Mouse (Mus musculus) hindbrain, embryonic 10.5 days (tissue): Measurements from ENCODE around the gene Kyat1. TPM values are rescaled to one million over a fixed set of nuclear protein-coding genes. Genes with fewer than 3 reads are reported as not detected.
A peak's percentile ranks its signal among the peaks of the same experiment; 100 is the strongest.

Experiments
- DNase-seq: peaks from one replicate; pipeline ENCODE4 v3.0.0-alpha.2; 2017; ENCODE audit warnings: low spot score
- H3K27ac ChIP-seq: fragments of 300-500 bp; sonication (generic); 2 replicates; pipeline ENCODE4 v1.5.1; 2016; ENCODE audit warnings: mild to moderate bottlenecking, moderate library complexity
- H3K27me3 ChIP-seq: fragments of 300-500 bp; sonication (generic); 2 replicates; pipeline ENCODE4 v1.6.1; 2016; ENCODE audit warnings: mild to moderate bottlenecking; ENCODE audit not compliant: poor library complexity, insufficient read depth, severe bottlenecking
- H3K36me3 ChIP-seq: fragments of 300-500 bp; sonication (generic); 2 replicates; pipeline ENCODE4 v1.6.1; 2016; ENCODE audit warnings: mild to moderate bottlenecking, moderate library complexity
- H3K4me1 ChIP-seq: fragments of 300-500 bp; sonication (generic); replicated peaks from 2 replicates; pipeline ENCODE4 v1.6.1; 2016; ENCODE audit warnings: mild to moderate bottlenecking
- H3K4me3 ChIP-seq: fragments of 300-500 bp; sonication (generic); 2 replicates; pipeline ENCODE4 v1.5.1; 2016; ENCODE audit warnings: mild to moderate bottlenecking, moderate library complexity
- H3K9me3 ChIP-seq: fragments of 300-500 bp; sonication (generic); 2 replicates; pipeline ENCODE4 v1.6.1; 2016; ENCODE audit warnings: mild to moderate bottlenecking, moderate library complexity
- WGBS: fragments of 180-500 bp; shearing (Covaris S2); methylation state at CpG from one replicate; pipeline ENCODE4 v1.1.7; 2016; 5-methylcytosine and 5-hydroxymethylcytosine counted together
- polyA plus RNA-seq: library from polyadenylated mRNA; unstranded; fragments of >200 nt; fragmentation: Nextera tagmentation; extraction: Ambion mirVana; gene quantifications from 2 replicates; pipeline ENCODE4 v1.2.1, GENCODE M21; 2016

Gene Kyat1
- polyA plus RNA-seq, 1 experiment from 2014 or later, result 11.4 TPM

DNA sequence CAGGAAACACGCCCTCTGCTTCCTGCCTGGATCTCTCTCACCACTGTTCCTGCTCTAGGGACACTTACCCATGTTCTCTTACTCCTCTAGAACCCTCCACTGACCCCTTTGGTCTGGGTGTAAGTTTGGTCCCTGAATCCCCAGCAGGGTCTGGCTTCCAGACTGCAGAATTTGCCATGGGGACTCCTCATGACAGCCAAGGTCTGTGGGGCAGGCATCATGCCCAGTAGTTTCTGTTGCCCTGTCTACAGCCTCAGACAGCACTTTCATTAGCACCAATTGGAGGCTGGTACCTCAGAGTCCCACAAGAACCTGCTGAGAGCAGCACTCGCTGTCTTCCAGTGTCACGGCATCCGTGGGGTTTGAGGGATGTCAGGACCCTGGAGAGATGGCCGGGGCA lies 2.2 kb upstream of the Kyat1 start:
- H3K4me1 ChIP-seq, result peaks cover 23% of the 10 kb centered on the region
- H3K4me3 ChIP-seq, result no peak overlapping the region
- H3K27ac ChIP-seq, result no peak overlapping the region
- H3K27me3 ChIP-seq, result no peaks in the 10 kb centered on the region
- no peaks in the 10 kb centered on the region for H3K36me3 ChIP-seq
- 83% methylated on average over 5 of the region's 5 CpGs for WGBS
- DNase-seq, result no peak
- no peaks in the 10 kb centered on the region for H3K9me3 ChIP-seq

DNA sequence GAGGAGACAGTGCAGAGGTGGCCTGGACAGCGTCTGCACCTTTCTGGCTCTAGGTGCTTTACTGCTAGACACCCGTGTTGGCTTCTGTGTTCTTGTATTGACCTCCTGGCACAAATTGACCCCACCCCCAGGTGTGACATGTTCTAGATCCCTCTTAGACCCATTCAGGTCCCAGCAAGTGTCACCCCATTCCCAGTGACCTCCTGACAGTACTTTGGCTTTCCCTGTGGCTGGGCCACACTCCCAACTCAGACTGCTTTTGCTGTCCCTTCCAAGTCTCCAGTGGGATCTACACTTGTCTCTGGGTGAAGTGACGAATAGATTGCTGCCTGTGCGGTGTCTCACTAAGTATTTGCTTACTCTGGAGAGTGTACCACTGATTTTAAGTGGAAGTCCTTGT lies 1.8 kb upstream of the Kyat1 start:
- Histone ChIP-seq H3K27me3 (no peaks in the 10 kb centered on the region), H3K9me3 (no peaks in the 10 kb centered on the region), H3K4me1 (peaks cover 23% of the 10 kb centered on the region), H3K27ac (no peak overlapping the region), H3K4me3 (no peak overlapping the region), H3K36me3 (no peaks in the 10 kb centered on the region)
- DNase-seq, result no peak
- 87% methylated on average over 4 of the region's 4 CpGs for WGBS

DNA sequence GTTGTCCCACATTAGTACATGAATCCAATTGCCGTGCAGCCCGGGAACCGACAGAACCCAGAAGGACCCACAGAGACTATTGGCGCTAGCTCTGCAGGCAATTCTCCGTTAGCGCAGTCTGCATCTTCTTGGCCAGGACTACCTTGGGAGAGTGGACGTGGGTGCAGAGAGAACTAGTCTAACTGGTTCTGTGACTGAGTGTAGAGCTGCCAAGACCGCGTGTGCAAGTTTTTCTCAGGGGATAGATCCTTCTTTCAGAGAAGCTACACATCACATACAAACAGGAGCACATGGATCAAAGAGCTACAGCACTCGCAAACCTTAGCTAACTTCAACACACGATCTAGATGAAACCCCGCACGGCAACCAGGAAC lies 405 bp downstream of the Kyat1 start:
- Histone ChIP-seq H3K27ac (peak overlapping the region; percentile 80), H3K9me3 (no peaks in the 10 kb centered on the region), H3K4me1 (peaks cover 23% of the 10 kb centered on the region), H3K27me3 (no peaks in the 10 kb centered on the region), H3K4me3 (peak overlapping the region; percentile 80), H3K36me3 (no peaks in the 10 kb centered on the region)
- 6% methylated on average over 13 of the region's 13 CpGs for WGBS
- DNase-seq, result no peak

DNA sequence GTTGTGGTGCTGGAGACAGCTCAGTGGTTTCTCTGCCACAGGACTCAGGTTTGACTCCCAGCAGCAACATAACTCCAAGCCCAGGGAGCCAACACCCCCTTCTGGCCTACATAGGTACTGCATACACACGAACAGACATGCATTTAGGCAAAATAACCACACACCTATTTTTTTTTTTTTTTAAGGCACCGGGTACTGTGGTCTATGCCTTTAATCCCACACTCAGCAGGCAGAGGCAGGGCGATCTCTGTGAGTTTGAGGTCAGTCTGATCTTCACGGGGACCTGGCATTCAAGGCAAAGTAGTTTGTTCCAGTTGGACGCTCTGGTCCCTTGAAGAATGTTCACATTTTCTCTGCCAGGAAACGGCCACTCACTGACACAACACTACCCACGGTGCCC lies 2.2 kb downstream of the Kyat1 start:
- H3K9me3 ChIP-seq, result no peaks in the 10 kb centered on the region
- H3K4me3 ChIP-seq, result no peak overlapping the region
- no peak overlapping the region for H3K27ac ChIP-seq
- no peaks in the 10 kb centered on the region for H3K27me3 ChIP-seq
- H3K4me1 ChIP-seq, result peaks cover 23% of the 10 kb centered on the region
- peak; percentile 25 for DNase-seq
- 77% methylated on average over 7 of the region's 7 CpGs for WGBS
- no peaks in the 10 kb centered on the region for H3K36me3 ChIP-seq

DNA sequence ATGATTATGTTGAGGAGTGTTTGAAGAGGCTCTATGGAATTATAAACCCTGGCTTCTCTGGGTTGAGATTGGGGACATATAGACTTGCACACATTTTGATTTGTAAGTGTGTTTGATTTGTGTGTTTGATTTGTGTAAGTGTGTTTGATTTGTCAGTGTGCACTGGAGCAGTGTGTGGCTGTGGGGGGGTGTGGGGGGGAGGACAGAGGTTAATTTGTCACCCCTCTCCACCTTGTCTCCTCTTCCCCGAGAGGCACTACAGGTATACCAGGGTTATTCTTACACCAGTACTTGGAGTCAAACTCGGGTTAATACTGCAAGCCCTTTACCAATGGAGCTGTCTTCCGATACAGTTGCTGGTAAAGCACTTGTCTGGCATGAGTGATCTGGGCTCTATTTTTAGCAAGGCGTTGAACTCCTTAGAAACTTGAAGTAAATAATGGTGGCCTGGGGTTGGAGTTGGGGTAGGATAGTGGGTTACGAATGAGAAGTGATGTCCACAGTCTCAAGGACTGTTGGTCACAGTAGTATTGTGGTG lies 5.2 kb downstream of the Kyat1 start:
- Histone ChIP-seq H3K36me3 (no peaks in the 10 kb centered on the region), H3K27me3 (no peaks in the 10 kb centered on the region), H3K4me3 (no peak overlapping the region), H3K4me1 (peaks cover 8% of the 10 kb centered on the region), H3K27ac (no peak overlapping the region), H3K9me3 (no peaks in the 10 kb centered on the region)
- DNase-seq, result no peak
- WGBS, result 84% methylated on average over 5 of the region's 5 CpGs

DNA sequence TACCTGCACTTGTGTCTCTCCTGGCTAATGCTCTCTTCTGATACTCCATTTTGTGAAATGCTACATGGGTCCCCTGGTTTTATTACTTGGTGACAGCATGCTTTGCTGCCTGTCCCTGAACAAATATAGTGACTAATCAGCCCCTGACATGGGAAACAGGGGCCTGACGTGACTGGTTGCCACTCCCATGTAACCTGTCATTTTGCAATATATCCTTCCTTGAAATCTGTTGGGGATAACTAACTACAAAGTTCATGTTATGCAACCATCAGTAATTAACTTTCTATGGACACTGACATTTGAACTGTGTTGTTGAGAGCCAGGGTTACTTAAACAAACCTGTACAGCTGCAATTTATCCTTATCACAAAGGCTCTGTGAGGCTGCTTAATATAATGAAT lies 5.7 kb downstream of the Kyat1 start:
- no peak for DNase-seq
- Histone ChIP-seq H3K9me3 (no peaks in the 10 kb centered on the region), H3K36me3 (no peaks in the 10 kb centered on the region), H3K4me3 (no peak overlapping the region), H3K27ac (no peak overlapping the region), H3K27me3 (no peaks in the 10 kb centered on the region), H3K4me1 (peaks cover 8% of the 10 kb centered on the region)
- 77% methylated on average over 1 of the region's 1 CpGs for WGBS

DNA sequence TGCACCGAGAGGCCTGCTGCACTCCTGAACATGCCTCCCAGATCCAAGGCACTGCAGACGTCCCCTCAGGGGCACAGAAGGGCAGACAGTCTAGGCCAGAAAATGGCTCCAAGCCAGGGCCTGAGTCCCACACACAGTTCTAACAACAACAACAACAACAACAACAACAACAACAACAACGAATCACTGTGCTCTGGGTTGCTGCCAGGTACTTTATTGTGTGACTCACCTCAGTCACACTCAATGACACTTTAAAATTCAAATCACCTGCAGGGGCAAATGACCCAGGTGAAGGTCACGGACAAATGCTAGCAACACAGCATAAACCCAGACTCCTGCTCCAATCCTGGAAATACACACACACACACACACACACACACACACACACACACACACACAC lies 7.6 kb downstream of the Kyat1 start:
- H3K4me3 ChIP-seq, result no peak overlapping the region
- H3K27ac ChIP-seq, result no peak overlapping the region
- H3K9me3 ChIP-seq, result no peaks in the 10 kb centered on the region
- no peaks in the 10 kb centered on the region for H3K36me3 ChIP-seq
- H3K4me1 ChIP-seq, result no peaks in the 10 kb centered on the region
- H3K27me3 ChIP-seq, result no peaks in the 10 kb centered on the region
- no peak for DNase-seq
- WGBS, result 66% methylated on average over 4 of the region's 4 CpGs

DNA sequence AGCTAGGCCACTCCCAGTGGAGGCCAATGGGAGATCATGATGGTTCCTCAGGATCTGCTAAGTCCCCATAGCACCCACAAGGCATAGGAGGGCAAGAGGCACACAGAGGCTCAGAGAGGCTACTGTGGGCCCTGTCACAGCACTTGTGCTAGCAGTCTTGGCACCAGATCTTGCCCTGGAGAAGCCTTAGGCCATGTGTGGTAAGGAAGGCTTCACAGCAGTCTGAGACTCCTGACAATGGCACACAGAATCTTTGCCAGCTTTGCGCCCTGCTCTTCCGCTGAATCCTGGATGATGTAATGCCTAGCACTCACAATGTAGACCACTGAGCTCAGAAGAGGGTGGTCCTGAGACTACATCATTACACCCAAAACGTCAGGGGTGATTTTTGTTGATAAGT lies 11.0 kb downstream of the Kyat1 start:
- Histone ChIP-seq H3K9me3 (no peaks in the 10 kb centered on the region), H3K4me1 (no peaks in the 10 kb centered on the region), H3K27me3 (no peaks in the 10 kb centered on the region), H3K27ac (no peak overlapping the region), H3K36me3 (peaks cover 3% of the 10 kb centered on the region; the same call in 1 of the 2 replicates), H3K4me3 (no peak overlapping the region)
- 84% methylated on average over 3 of the region's 3 CpGs for WGBS
- DNase-seq, result no peak

DNA sequence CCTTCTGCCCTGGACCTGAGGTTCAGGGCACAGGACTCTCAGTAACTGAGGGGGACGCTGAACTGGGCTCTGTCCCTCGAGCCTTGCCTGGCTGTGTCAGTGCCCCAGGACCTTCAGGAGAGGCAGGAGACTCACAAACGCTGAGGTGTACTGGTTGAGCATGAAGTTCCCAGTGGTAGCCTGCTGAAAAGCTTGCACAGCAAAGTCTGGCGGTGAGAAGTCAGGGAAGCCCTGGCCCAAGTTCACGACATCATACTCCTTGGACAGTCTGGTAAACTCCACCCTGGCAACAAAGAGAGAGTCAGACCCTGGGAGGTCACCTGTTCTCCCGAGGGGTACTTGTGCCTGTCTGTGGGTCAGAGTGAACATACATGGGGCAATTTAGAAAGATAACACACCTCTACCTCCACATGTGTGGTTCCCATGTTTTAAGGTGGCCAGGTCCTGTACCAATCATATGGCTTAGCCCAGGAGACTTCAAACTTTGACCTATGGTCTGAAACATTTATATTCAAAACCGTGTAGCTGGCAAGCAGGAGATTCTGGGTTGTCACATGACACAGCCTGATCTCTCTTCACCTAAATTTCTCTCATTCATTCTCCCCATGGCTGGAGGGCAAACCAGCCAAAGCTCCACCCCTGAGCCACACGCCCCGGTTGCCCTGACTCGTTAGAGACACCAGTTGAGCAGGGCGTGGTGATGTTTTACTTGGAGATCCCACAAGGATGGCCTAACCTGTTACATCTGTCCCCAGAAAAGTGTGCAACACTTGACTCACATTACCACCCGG lies 13.7 kb downstream of the Kyat1 start:
- Histone ChIP-seq H3K27me3 (no peaks in the 10 kb centered on the region), H3K9me3 (no peaks in the 10 kb centered on the region), H3K27ac (no peak overlapping the region), H3K4me3 (no peak overlapping the region), H3K4me1 (no peaks in the 10 kb centered on the region), H3K36me3 (peaks cover 7% of the 10 kb centered on the region; the same call in 1 of the 2 replicates)
- 91% methylated on average over 12 of the region's 12 CpGs for WGBS
- DNase-seq, result no peak

DNA sequence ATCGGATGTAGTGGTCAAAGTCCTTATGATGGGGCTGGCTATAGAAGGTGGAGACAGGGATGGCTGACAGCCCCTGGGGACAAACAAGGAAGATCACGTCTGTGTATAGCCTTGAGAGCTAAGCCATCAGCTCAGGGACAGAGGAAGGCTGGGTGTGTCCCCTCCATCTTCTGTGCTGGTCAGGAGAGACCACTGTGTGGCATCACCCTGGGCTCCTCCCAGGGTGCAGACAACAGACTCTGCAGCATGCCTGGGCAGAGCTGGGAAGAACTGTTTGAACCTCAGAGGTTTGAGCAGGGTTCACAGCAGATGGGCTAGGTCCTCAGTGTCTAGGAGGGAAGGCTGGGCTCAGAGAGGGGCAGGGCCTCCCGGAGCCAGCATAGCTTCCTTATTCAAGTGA lies 20.0 kb downstream of the Kyat1 start:
- H3K4me3 ChIP-seq, result no peak overlapping the region
- peaks cover 21% of the 10 kb centered on the region for H3K36me3 ChIP-seq
- H3K27ac ChIP-seq, result peak overlapping the region; percentile 46; the same call in 1 of the 2 replicates
- no peaks in the 10 kb centered on the region for H3K4me1 ChIP-seq
- peaks cover 5% of the 10 kb centered on the region; the same call in 1 of the 2 replicates for H3K9me3 ChIP-seq
- H3K27me3 ChIP-seq, result no peaks in the 10 kb centered on the region
- 83% methylated on average over 3 of the region's 3 CpGs for WGBS
- no peak for DNase-seq

DNA sequence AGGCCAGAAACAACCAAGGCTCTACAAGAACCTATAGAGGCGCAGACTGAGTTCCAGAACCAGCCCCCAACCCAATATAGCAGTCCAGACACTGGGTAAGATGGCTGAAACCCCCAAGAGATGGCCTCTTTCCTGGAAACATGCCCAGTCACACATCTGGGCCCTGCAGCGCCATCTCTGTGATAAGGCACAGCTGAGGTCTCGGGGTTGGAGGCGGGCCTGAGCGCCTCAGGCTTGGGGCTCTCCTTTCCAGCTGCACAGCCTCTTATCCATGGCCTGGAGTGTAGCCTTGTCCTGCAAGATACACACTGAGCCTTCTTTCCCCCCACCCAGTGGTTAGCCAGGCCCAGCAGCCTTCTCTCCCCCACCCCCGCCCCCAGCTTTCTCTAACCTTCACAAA lies 20.4 kb downstream of the Kyat1 start:
- peaks cover 5% of the 10 kb centered on the region; the same call in 1 of the 2 replicates for H3K9me3 ChIP-seq
- DNase-seq, result no peak
- H3K36me3 ChIP-seq, result peaks cover 21% of the 10 kb centered on the region
- H3K4me3 ChIP-seq, result no peak overlapping the region
- H3K4me1 ChIP-seq, result no peaks in the 10 kb centered on the region
- no peaks in the 10 kb centered on the region for H3K27me3 ChIP-seq
- H3K27ac ChIP-seq, result peak overlapping the region; percentile 46; the same call in 1 of the 2 replicates
- whole genome bisulfite sequencing, result 91% methylated on average over 6 of the region's 6 CpGs

DNA sequence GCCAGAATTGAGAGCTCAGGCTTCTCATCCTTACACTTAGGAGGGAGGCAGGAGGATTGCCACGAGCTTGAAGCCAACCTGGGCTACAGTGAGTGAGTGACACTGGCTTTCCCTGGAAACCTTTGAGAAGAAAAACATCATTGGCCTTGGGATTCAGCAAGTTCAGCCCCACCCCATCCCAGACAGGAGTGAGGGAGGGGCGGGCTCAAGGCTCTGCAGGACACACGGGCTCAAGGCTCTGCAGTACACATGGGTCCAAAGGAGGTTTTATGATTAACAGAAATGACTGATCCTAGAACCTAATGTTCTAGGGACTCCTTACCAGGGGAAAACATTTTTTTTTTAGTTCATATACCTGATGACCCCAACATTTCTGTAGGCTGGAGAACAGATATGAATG lies 21.9 kb downstream of the Kyat1 start:
- H3K4me1 ChIP-seq, result no peaks in the 10 kb centered on the region; the same call in 1 of the 2 replicates
- no peak overlapping the region for H3K27ac ChIP-seq
- no peak for DNase-seq
- WGBS, result 75% methylated on average over 3 of the region's 3 CpGs
- peaks cover 5% of the 10 kb centered on the region; the same call in 1 of the 2 replicates for H3K9me3 ChIP-seq
- H3K4me3 ChIP-seq, result no peak overlapping the region
- H3K27me3 ChIP-seq, result no peaks in the 10 kb centered on the region
- H3K36me3 ChIP-seq, result peaks cover 21% of the 10 kb centered on the region

DNA sequence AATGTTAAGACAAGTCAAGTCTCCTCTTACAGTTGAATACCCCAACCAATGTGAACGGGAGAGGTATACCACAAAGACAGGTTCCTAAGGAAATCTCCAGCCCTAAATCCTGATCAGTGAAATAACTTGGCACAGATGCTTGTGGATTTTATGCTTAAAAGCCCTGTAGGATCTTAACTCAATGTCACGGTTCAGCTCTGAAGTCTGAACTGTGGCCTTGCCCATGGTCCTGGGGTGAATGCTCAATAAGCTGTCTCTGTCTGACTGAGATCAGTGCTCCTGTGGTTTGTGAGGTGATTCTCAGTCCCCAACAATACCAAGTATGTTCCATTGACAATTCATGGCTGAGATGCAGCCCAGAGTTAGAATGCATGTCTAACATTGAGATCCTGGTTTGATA lies 23.2 kb downstream of the Kyat1 start:
- H3K4me3 ChIP-seq, result no peak overlapping the region
- WGBS, result 89% methylated on average over 2 of the region's 2 CpGs
- H3K36me3 ChIP-seq, result peaks cover 18% of the 10 kb centered on the region

More for the DNA sequence above, 23.2 kb downstream of the Kyat1 start:
- peaks cover 5% of the 10 kb centered on the region; the same call in 1 of the 2 replicates for H3K9me3 ChIP-seq
- no peaks in the 10 kb centered on the region for H3K27me3 ChIP-seq
- peaks cover 10% of the 10 kb centered on the region for H3K4me1 ChIP-seq
- DNase-seq, result no peak
- no peak overlapping the region for H3K27ac ChIP-seq
